Mouse (Mus musculus) urinary bladder, postnatal 36 days (tissue): ENCODE results near the gene Ccdc51.

ENCODE experiments used
- DNase-seq, 2 experiments: peaks; one replicate each; pipeline ENCODE4 v3.0.0; 2022; ENCODE audit warnings: low spot score in 2 of 2, mixed read lengths in 1 of 2

Gene Ccdc51

DNA sequence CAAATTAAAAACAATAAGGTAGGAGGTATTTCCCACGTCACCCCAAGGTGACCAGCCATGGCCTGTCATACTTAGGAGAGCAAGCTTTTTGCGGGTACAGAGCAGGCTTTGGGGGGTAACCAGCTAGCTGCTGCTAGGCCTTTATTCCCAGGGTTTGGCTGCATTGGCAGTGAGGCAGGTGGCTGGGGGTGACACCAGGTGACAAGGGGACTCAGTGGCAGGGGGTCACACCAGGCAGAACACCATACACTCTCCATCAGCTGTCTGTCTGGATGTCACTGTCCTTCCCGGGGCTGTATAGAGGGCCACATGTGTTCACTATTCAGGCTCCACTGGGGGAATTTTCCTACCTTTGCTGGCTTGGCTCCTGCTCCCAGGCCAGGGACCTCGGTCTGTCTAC lies 25.4 kb upstream of the Ccdc51 start:
- no peak for DNase-seq

DNA sequence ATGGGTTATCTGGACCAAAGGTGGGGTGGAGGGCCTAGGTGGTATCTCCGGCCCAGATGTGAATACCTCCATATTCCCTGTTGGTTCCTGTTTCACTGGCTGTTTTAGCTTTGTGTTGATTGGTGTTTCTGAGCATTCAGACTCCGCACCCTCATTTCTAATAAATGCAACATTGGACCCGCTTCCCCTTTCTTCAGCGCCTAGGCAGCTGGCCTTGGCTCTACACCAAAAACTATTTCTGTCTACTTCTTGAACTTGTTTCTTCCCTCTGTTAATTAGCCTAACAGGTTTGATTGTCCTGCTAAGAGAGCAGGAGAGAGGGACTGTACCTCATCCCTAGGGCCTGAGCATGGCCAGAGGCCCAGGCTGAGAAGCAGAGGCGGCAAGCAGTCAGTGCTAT lies 24.8 kb upstream of the Ccdc51 start:
- no peak for DNase-seq

DNA sequence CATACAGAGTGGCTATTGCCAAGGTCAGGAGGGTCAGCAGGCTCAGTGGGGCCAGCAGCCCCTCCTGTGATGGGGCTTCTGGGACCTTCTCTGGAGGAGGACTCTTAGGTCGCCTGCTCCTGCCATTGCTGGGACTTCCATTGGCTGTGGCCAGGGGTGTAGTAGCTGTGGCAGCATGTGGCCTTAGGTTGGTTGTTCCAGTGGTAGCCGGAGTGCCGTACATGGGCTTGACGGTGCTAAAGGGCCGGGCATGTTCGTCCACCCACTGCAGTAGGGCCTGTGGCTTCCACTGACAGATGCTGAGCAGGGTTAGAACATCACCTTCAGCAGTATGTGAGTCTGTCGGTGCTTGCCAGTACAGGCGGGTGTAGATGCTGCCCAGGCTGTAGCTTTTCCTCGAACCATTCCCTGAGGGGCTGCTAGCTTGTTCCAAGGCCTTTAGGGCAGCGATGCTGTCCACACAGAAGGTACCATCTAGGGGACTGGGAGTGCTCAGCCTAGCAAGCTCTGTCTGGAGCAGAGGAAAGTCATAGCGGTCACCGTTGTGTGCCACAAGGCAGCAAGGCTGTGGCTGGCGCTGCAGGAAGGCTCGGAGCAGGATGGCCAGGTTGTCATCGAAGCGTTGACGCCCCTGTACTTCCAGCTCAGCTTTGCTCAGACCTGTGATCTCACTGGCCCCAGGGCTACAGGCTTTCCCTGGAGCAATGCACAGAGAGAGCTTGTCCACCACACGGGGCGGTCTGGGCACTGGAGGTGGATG lies 24.1 kb upstream of the Ccdc51 start:
- no peak for DNase-seq

DNA sequence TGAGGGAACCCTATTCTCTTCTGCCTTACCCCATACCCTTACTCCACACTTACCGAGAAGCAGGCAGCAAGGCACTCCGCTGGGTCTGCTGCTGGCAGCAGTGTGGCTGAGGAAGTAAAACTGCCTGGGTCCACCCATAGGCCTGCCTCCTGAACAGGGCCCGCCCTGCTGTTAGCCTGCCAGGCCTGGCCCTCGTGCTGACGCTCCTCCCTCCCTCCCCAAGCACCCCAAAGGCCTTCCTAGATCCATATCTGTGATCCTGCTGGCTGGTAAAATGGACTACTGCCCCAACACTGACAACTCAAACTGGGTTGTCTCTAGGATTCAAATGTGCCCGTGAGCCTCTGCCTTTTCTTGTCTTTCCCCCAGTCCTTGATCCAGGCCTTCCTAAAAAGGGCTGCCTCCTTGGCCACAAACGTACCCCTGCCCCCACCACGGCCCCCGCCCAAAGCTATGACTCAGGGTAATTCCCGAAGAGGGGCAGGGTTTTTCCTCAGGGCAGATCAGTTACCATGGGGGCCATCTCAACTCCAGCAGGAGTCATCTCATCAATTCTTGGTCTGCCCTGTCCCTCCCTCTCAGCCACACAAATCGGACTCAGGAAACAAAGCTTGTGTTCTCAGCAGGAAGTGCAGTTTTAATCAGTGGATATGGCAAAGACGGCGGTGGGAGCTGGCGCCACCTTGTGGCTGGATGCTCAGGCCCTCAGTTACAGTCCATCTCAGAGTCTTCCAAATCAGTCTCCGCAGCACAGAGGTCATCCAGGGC lies 23.0 kb upstream of the Ccdc51 start, which contains the start of gene Trex1:
Gene Trex1 (minus strand): TSS at position 599 of the 768 bp plus-strand sequence.
- peak; percentile 88 to 90 for DNase-seq

DNA sequence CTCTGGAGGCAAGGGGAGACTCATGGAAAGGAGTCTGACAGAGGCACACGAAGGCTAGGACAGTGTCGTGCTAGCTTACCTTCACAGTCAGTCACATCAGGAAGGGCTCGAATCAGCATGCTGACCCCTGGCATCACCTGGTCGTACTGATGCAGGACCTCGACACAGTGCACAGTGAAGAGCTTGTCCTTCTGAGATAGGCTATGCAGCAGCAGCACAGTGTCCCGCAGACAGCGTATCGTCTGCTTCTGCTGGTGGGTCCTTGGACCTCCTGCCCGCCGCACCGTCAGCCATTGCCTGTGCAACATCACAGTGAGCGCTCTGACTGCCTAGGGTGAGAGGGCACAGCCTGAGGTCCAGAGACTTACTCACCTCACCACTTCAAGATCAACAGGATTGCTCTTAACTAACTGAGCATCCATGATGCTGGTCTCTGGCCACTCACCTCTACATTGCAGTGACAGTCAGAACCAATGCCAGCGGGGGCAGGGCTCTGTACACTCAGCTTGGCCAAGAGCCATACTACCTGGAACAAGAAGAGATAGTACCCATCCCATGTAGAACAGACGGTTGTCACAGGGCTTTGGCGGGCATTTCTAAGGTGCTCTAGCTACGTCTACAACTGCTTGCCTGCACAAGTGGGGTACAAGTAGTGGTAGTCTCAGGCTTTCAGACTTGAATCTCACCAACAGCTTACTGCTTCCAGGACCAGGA lies 22.0 kb upstream of the Ccdc51 start:
- no peak for DNase-seq

DNA sequence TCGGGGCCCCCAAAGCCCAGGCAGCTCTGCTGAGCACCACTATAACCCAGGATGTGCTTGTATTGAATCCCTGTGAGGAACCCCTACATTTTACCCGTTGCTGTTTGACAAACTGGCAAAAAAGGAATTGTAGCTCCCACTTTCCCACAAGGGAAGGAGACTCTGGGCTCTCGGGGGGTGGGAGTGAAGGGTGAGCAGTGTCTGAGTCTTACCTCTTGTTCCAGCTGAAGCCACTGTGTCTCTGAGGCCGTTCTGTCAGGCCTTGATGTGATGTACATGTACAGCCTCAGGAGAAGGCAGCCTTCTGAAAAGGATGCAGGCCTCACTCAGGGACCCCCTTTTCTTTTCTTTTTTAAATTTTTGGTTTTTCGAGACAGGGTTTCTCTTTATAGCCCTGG lies 21.4 kb upstream of the Ccdc51 start:
- DNase-seq: no peak

DNA sequence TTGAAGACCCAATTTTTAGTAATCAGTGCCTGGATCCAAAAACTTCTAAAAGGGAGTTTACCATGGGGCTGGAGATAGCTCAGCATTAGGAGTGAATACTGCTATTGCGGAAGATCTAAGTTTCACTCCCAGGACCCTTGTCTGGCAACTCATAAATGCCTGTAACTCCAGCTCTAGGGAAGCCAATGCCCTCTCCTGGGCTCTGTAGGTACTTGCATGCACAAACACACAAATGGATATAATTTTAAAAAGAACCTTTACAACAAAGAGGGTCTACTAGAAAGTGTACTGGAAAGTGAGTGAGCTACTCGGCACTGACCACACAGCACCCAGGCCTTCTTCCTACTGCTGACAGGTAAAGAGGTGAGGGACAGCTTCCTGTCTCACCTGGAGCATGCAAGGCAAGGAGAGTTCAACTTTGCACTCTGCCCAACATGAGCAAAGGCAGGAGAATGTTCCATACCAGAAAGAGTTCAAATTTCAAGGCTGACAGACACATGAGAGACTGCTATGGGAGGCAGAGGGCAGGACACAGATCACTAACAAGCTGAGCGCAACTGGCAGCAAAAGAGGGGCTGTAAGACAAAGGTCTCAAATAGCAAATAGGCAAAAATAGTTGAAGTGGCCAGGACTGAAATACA lies 14.1 kb upstream of the Ccdc51 start:
- no peak for DNase-seq

DNA sequence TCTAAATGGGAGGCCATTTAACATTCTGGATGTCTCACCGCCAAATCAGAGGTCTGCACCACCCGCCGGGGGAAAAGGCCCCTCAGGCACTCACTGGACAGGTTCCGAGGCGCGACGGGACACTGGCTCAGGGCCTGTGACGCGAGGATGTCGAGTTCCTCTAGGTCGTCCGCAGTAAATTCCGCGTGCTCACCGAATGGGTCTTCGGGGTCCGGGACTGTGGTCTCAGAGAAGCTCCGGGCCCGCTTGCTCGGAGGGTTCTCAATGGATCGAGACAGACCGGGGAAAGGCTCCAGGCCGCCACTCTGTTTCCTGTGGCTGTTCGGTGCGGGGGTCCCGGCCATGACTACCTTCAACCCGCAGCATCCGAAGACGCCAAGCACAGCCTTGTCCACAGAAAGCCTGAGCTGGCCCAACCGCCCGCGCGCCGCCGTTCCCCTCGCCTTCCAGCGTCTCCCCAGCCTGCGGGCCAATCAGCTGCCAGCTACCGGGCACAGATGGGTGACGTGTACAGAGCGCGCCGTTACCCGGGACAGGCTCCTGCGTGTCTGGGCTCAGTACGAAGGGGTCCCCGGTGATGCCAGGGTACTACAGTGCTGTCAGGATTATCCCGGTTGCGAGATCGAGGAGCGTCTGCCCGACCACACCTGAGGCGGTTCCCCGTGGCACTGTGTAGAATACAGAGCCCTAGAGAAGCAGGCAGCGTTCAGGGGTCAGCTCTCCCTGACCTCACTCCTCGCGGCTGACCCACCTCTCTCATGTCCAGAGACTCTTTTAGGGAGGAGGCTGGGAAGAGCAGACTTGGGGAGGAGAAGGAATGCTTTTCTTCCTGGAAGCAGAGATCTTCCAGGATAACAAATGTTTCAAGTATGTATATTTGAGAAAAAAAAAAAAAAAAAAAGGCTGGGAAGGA lies 8.4 kb upstream of the Ccdc51 start, which contains the start of gene Atrip:
Gene Atrip (minus strand): TSS at position 464 of the 913 bp plus-strand sequence.
- peak; percentile 81 to 90 for DNase-seq

DNA sequence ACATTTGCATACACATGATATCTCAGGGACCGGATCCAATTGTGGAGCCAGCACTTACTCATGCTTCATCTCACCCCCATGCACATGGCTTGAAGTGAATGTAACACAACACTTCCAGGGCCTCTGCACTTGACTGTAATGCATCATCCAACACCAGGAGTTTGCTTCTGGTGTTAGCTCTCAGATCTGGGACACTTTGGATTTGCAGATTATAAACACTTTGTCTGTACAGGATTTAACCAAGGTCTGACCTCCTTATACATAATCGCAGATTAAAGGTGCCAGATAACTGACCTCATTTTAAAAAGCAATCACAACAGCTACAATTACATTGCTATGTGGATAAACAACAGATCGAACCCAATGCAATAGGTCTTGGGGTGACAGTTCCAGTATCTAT lies 1.8 kb upstream of the Ccdc51 start:
- DNase-seq: no peak

DNA sequence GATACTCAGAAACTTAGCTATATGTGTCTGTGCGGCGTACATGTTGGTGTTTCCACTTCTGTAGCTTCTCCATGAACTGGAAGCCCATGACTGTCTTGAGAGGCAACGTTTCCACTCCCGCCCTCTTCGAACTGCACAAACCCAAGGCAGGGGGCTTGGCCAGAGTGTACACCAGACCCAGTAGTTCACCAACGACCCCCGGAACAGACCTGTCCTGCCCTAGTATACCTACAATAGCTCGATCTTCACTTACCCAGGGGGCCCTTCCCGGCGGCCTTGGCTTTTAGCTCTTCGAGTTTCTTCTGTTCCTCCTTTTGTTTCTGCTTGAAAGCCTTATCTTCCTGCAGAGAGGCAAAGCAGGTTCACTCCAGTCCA lies 557 bp upstream of the Ccdc51 start:
- DNase-seq: no peak

DNA sequence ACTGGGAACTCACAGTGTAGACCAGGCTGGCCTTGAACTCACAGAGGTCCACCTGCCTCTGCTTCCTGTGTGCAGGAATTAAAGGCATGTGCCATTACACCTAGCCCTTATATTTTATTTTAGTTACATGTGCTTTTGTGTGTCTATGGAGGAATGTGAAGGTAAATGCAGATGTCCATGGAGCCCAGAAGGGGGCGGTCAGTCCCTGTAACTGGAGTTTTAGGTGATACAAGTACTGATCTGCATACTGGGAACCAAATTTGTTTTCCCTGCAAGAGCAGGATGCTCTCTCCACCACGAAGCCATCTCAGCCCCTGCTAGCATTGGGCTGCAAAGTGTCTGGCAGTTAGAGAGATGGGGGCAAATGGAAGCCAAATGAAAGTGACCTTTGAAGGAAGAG lies 2.6 kb downstream of the Ccdc51 start:
- DNase-seq: no peak

DNA sequence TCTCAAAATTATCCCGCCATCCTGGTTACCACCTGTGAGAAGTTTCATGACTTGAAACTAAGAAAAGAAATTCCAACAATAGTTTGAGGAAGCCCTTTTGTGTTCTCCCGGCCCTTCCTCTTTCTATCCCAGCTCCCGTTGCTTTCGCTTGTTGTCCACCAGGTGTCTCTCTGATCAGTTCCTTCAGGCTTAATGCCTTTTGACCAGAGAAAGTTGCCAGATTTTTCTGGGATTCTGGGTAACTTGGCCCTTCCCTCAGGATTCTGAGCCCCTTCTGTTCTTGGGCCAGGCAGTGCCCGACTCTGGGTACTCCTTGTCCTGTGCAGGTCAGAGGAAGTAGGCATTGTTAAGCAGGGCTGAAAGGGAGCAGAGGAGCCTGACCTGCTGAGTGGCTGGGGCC lies 5.7 kb downstream of the Ccdc51 start:
- DNase-seq: peak in 1 of 2 experiments; percentile 34

DNA sequence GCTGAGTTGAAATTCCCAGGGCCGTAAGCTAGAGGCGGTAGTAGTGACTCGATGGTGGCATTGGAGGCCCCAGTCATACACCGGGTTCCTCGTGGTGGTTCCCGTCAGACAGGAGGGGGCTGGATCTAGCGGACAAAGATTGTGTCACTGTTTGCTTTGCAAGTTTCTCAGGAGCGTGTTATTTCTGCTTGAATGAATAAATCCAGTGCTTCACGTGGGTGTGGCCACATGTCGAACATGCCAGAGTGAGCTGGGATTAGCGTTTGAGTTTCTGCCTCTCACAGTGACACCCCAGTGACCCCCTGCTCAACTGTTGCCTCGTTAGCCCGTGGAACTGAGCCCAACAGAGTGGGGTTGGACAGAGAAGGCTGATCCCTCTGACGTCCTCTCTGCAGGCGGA lies 8.2 kb downstream of the Ccdc51 start:
- DNase-seq: peak; percentile 48 to 52

DNA sequence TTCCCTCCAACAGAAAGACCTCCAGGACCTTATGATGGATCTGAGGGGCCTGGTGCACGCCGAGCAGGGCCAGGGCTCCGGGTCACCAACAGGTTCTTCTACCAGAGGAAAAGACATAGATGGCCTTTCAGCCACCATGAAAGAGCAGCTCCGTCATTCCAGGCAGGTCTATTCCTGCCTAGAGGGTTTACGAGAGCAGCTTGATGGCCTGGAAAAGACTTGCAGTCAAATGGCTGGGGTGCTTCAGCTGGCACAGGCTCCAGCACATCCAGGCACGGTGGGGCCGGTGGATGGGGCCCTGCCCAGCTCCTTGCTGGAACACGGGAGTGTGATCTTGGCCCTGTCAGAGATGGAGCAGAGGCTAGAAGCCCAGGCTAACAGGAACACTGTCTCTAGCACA lies 9.5 kb downstream of the Ccdc51 start:
- DNase-seq: peak; percentile 52

DNA sequence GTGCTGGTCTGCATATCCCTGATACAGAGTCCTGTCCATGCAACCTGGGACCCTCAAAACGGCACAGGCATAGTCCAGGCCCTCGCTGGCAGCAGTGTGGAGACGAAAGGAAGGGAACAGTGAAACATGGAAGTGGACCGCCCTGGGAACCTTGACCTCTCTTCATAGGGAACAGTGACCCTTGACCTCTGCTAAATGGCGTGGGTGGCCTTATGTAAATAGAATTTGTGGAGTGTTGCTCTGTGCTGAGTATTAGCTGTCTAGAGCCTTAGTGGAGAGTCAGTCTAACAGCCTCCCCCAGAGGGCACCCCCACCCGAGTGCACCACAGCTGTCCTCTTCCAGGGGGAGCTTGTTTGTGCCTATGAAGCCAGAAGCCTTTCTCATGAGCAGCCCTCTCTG lies 10.5 kb downstream of the Ccdc51 start:
- DNase-seq: no peak

DNA sequence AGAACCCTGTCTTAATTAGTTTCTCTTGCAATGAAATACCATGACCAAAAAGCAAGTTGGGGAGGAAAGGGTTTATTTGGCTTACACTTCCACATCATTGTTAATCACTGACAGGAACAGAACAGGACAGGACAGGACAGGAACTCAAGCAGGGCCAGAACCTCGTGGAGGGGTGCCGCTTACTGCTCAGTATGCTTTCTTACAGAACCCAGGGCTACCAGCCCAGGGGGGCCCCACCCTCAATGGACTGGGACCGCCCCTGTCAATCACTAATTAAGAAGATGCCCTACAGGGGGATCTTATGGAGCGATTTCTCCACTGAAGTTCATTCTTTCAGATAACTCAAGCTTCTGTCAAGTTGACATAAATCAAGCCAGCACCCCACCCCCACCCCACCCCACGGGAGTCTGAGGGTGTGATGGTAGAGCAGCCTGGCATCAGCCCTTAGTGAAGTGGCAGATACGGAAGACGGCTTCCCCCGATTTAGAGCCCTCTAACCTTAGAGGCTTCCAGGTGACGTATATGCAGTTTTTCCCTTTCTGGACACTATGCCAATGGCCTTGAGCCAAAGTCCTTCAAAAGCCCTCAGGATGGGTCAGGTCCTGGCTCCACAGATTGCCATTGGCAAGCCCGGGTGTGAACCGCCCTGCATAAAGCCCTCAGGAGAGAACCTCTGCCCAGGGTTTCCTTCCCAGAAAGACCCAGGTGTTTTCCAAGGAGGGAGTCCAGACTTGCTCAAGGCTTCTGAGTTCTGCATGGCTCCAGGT lies 11.7 kb downstream of the Ccdc51 start:
- no peak for DNase-seq

DNA sequence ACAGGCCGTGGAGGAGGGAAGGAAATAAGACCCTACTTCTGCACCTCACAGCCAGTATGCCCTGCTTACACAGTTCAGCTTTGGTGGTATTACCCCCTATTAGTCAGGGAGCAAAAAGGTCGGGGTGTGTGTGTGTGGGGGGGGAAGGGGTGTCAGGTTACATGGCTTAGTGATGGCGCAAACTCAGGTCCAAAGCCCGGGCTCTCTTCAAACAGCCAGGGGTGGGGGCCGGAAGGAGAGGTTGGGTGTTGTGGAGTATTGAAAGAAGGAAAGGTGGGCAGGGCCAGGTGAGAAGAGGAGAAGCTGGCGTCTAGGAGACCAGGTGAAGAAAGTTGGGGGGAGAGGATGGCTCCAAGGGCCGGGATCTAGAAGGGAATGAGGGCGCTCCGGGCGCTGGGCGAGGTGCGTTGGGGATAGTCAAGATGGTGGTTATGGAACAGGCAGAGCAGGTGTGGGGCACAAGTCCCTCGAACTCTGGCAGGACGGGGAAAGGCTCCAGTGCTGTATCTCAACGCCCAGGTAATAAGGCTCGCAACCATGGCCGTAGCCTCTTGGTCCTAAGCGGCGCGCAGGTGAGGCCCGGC lies 12.4 kb downstream of the Ccdc51 start:
- DNase-seq: peak; percentile 48 to 71

DNA sequence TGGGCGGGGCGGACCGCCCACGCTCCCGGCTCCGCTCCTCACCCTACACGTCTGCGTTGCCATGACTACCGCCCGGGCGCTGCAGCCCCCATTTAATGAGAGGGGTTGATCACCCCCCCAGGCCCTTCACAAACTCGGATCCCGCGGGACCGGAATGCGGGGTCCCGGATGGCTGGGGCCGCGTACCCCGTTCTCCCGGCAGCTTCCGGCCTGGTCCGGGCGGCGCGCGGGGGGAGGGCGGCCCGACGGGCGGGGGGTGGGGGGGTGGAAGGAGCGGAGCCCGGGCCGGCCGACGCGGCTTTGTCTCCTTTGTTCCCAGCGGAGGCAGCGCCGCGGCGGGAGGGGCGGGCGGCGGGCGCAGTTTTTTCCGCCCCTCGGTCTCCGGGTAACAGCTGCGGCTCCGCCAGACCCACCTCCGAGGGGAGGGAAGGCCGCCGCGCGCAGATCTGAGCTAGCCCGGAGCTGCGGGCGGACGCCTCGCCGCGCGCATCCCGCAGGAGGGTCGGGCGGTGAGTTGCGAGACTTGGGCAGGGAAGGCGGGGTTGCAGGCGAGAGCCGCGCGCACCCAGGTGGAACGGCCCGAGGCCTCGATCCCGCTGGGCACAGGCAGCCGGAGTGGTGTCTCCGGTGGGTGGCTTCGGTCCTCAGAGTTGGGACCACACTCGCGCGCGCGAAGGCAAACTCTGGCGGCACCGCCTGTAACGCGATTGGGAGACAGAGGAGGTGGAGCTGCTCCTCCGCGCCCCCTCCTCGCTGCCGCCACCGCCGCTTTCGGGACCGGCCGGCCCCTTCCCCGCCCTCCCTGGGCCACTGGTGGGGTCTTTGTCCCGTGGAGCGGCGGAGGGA lies 13.1 kb downstream of the Ccdc51 start, which contains the start of gene Plxnb1:
Gene Plxnb1 (plus strand): TSS at position 253 of the 846 bp plus-strand sequence.
- peak; percentile 52 to 61 for DNase-seq

DNA sequence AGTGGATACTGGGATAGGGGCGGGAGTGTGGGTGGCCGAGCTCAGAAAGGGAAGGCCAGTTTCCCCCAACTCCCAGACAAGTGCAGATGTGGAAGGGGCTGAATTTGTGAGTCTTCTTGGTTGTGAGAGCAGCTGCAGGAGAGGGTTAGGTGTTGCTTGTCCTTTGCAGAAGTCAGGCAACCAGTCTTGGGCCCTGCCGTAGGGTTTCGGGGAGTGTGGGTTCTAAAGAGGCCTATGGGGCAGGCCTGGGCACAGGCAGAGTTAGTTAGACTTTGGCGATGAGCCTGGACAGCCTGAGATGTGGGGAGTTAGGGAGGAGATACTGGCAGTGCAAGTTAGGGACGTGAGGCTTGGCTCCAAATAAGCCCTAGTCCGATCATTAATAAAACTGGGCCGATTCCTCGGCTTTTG lies 14.0 kb downstream of the Ccdc51 start:
- no peak for DNase-seq
